Mouse (Mus musculus) left cerebral cortex, postnatal 25 days (tissue): ENCODE results near the gene Sart3. TPM values are rescaled to one million over a fixed set of nuclear protein-coding genes. Genes with fewer than 3 reads are reported as not detected.

ENCODE experiments used
- DNase-seq, 2 experiments: peaks; one replicate each; pipeline ENCODE4 v3.0.0; 2022; ENCODE audit warnings: low spot score in 2 of 2, mixed read lengths in 1 of 2
- intact Hi-C: fragments of 180-260 bp; cut with DNase I; formaldehyde crosslinking; loops from one replicate; pipeline ENCODE4 v1.15.1; 2025
- total RNA-seq, 2 experiments: library from RNA; stranded (reverse); gene quantifications; 2 replicates each; pipeline ENCODE4 v1.2.3; 2021

The Sart3 gene
- total RNA-seq, 2 experiments from 2014 or later = 36.6 to 37.1 TPM

- intact Hi-C loops = loop anchor here (10.0 kb wide), 1 partner anchor 450 kb away; no protein-coding TSS in a partner anchor
- DNase-seq = no peak
Measured at GRCm38 (mm10) chr5:113734376-113734775, 37.9 kb downstream of the Sart3 start.

GRCm38 (mm10) chr5:113732182-113732581 is 40.1 kb downstream of the Sart3 start:
- DNase-seq = peak; percentile 48 to 59
- intact Hi-C loops = loop anchor here (1.0 to 10.0 kb wide), 3 partner anchors 261 to 447 kb away; no protein-coding TSS in a partner anchor

- DNase-seq = peak in 1 of 2 experiments; percentile 8
- intact Hi-C loops = loop anchor here (10.0 kb wide), 1 partner anchor 446 kb away; no protein-coding TSS in a partner anchor
Measured at GRCm38 (mm10) chr5:113731174-113731573, 41.1 kb downstream of the Sart3 start.

- intact Hi-C loops = loop anchor here (10.0 kb wide), 1 partner anchor 446 kb away; no protein-coding TSS in a partner anchor
- peak; percentile 44 to 64 for DNase-seq
Measured at GRCm38 (mm10) chr5:113730641-113731121, 41.6 kb downstream of the Sart3 start.

GRCm38 (mm10) chr5:113728691-113729090 is 43.6 kb downstream of the Sart3 start:
- intact Hi-C loops = no loop called here
- no peak for DNase-seq

GRCm38 (mm10) chr5:113728011-113728410 is 44.3 kb downstream of the Sart3 start:
- intact Hi-C loops = no loop called here
- DNase-seq = no peak

GRCm38 (mm10) chr5:113727238-113727637 is 45.1 kb downstream of the Sart3 start:
- intact Hi-C loops = no loop called here

GRCm38 (mm10) chr5:113726618-113727017 is 45.7 kb downstream of the Sart3 start:
- intact Hi-C loops = no loop called here
- DNase-seq = no peak

More at GRCm38 (mm10) chr5:113727238-113727637, 45.1 kb downstream of the Sart3 start:
- no peak for DNase-seq

- no peak for DNase-seq
- intact Hi-C loops = loop anchor here (2.0 kb wide), 1 partner anchor 139 kb away; no protein-coding TSS in a partner anchor
Measured at GRCm38 (mm10) chr5:113725417-113725816, 46.9 kb downstream of the Sart3 start.

- DNase-seq = peak; percentile 88 to 92
- intact Hi-C loops = loop anchor here (1.0 to 2.0 kb wide), 3 partner anchors 138 to 358 kb away; no protein-coding TSS in a partner anchor
Measured at GRCm38 (mm10) chr5:113724446-113724845, 47.9 kb downstream of the Sart3 start, which contains the start of gene 1700069L16Rik. Gene 1700069L16Rik, minus strand, starts transcription at chr5:113724772.

- intact Hi-C loops = loop anchor here (1.0 to 2.0 kb wide), 3 partner anchors 137 to 357 kb away; no protein-coding TSS in a partner anchor
- no peak for DNase-seq
Measured at GRCm38 (mm10) chr5:113723567-113724237, 48.6 kb downstream of the Sart3 start.

GRCm38 (mm10) chr5:113722224-113723013 is 49.9 kb downstream of the Sart3 start:
- DNase-seq = no peak
- intact Hi-C loops = no loop called here

GRCm38 (mm10) chr5:113719221-113719661 is 53.1 kb downstream of the Sart3 start:
- peak in 1 of 2 experiments; percentile 6 for DNase-seq
- intact Hi-C loops = no loop called here

GRCm38 (mm10) chr5:113716581-113717388 is 55.5 kb downstream of the Sart3 start:
- intact Hi-C loops = loop anchor here (1.0 kb wide), 1 partner anchor 125 kb away; no protein-coding TSS in a partner anchor

GRCm38 (mm10) chr5:113712861-113713260 is 59.4 kb downstream of the Sart3 start:
- no peak for DNase-seq
- intact Hi-C loops = no loop called here

More at GRCm38 (mm10) chr5:113716581-113717388, 55.5 kb downstream of the Sart3 start:
- DNase-seq = peak; percentile 68 to 84

GRCm38 (mm10) chr5:113703803-113704585 is 68.3 kb downstream of the Sart3 start:
- intact Hi-C loops = no loop called here
- DNase-seq = no peak

- DNase-seq = no peak
Measured at GRCm38 (mm10) chr5:113700388-113701023, 71.8 kb downstream of the Sart3 start.

GRCm38 (mm10) chr5:113694415-113694814 is 77.9 kb downstream of the Sart3 start:
- intact Hi-C loops = no loop called here
- no peak for DNase-seq

More at GRCm38 (mm10) chr5:113700388-113701023, 71.8 kb downstream of the Sart3 start:
- intact Hi-C loops = no loop called here
